Mouse (Mus musculus) olfactory bulb, adult 2 months (tissue): ENCODE results near the gene Cabp7. TPM values are rescaled to one million over a fixed set of nuclear protein-coding genes. Genes with fewer than 3 reads are reported as not detected.

Experiments
- H3K27ac ChIP-seq: fragments of 200-500 bp; 2 replicates; pipeline ENCODE4 v1.5.1; 2012; ENCODE audit warnings: low read depth, low read length; ENCODE audit not compliant: insufficient read depth
- H3K4me1 ChIP-seq: fragments of 200-500 bp; 2 replicates; pipeline ENCODE4 v1.6.1; 2012; ENCODE audit warnings: low read length; ENCODE audit not compliant: control insufficient read depth, insufficient read depth
- H3K4me3 ChIP-seq: fragments of 200-500 bp; 2 replicates; pipeline ENCODE4 v1.5.1; 2012; ENCODE audit warnings: mild to moderate bottlenecking, low read depth, low read length, moderate library complexity; ENCODE audit not compliant: insufficient read depth
- CTCF ChIP-seq: fragments of 200-500 bp; IDR thresholded peaks from 2 replicates; pipeline ENCODE4 v1.5.1; 2012; ENCODE audit warnings: low read depth, mild to moderate bottlenecking, low read length, moderate library complexity; ENCODE audit not compliant: insufficient read depth
- POLR2A ChIP-seq: fragments of 200-500 bp; IDR thresholded peaks from 2 replicates; pipeline ENCODE4 v1.6.1; 2012; ENCODE audit warnings: mild to moderate bottlenecking, low read depth, low read length, moderate library complexity; ENCODE audit not compliant: insufficient read depth
- WGBS: fragments of 180-500 bp; shearing (Covaris S2); methylation state at CpG from one replicate; pipeline ENCODE4 v1.1.7; 2018; 5-methylcytosine and 5-hydroxymethylcytosine counted together
- polyA plus RNA-seq: library from polyadenylated mRNA; stranded (reverse); fragments of >200 nt; gene quantifications from 2 replicates; pipeline ENCODE4 v1.2.4, GENCODE M21; 2012; ENCODE audit warnings: low replicate concordance; ENCODE audit not compliant: missing spikeins, insufficient read depth, insufficient read length

Cabp7 gene
- polyA plus RNA-seq, 1 experiment = not detected

DNA sequence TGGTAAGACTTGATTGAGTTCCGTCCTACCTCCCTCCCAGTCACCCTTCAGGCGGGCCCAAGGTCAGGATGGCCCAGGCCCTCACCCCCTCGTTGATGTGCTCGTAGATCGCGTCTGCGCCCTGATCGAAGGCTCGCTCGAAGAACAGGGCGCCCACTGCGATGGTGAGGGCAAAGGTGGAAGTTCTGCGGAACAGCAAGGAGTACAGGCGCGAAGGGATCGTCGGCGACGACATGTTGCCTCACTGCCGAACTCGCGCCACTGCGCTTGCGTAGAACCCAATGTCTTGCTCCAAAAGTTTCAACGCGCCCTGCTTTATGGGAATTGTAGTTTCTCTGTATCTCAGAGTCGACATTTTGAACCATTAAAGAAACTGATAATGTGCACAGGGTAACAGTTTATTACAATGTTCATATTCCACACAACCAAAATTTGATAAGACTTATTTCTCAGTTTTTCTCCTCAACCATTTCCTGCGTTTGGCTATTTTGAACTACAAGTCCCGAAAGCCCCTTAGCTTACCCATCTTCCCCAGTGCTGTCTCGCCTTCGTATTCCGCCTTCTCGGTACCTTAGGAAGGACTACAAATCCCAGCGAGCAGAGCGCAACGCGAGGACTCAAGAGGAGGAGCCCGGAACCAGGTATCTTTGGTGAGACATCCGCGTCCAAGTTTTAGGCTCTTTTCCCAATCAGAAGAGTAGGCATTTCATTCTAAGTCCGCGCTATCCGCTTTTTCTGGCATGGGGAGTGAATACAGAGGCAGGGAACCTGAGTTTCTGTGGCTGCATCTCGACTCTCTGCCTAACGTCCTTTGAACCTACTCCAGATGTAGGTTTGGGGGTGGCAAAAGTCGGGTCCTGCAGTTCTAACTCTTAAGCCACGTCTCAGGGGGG is 42.3 kb downstream of the Cabp7 start, which contains the start of the genes Uqcr10 and Zmat5:
Gene Uqcr10 (minus strand): TSS at position 271 of the 893 bp plus-strand sequence.
Gene Zmat5 (plus strand): TSS at position 607 of the 893 bp plus-strand sequence.
- WGBS = under 1% methylated on average over 47 of the region's 47 CpGs
- peak within 1 kb of the TSS; percentile 98 for H3K4me3 ChIP-seq
- TF ChIP-seq POLR2A (peak; percentile 90), CTCF (no peak)
- H3K27ac ChIP-seq = peak within 1 kb of the TSS; percentile 97
- H3K4me1 ChIP-seq = peaks cover 4% of the 10 kb centered on the region; the same call in 1 of the 2 replicates

DNA sequence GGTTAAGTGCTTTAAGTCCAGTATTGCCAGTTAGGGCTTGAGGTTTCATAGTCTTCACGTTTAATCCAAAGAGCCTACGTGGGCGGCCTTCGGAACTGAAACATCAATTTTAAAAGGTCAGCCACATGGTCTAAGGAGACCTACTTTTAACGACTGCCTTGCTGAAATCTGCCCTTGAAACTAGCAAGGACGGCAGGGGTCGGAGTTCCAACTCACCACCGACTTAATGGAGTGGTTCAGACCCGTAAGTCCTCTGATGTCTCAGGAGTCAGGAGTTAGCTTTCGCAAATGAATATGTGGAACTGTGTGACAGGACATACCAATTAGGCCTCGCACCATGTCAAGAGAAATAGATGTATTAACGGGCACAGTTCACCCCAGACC is 42.9 kb downstream of the Cabp7 start:
- Histone ChIP-seq H3K27ac (peak overlapping the region; percentile 97), H3K4me1 (peaks cover 4% of the 10 kb centered on the region; the same call in 1 of the 2 replicates), H3K4me3 (peak overlapping the region; percentile 98)
- no peak for TF ChIP-seq CTCF
- no peak for TF ChIP-seq POLR2A
- WGBS = 3% methylated on average over 12 of the region's 12 CpGs

DNA sequence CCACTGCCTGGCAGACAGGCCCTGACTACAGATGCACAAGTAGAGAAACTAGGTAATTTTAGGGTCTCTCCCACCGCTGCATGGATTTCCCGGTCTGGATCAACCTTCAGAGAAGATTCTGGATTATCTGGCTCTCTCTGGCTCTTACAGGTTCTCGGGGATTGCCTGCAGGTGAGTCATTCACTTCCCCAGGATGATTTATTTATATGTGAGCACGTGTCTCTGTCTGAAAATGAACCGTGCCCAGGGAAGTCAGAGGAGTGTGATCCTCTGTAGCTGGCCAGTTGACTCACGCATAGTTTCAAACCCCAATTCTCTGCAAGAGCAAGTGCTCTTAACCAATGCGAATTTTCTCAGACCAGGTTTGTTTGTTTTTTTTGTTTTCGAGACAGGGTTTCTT is 45.9 kb downstream of the Cabp7 start:
- Histone ChIP-seq H3K27ac (no peak overlapping the region), H3K4me3 (no peak overlapping the region), H3K4me1 (peaks cover 4% of the 10 kb centered on the region; the same call in 1 of the 2 replicates)
- TF ChIP-seq POLR2A (no peak), CTCF (no peak)
- 79% methylated on average over 8 of the region's 8 CpGs for WGBS

DNA sequence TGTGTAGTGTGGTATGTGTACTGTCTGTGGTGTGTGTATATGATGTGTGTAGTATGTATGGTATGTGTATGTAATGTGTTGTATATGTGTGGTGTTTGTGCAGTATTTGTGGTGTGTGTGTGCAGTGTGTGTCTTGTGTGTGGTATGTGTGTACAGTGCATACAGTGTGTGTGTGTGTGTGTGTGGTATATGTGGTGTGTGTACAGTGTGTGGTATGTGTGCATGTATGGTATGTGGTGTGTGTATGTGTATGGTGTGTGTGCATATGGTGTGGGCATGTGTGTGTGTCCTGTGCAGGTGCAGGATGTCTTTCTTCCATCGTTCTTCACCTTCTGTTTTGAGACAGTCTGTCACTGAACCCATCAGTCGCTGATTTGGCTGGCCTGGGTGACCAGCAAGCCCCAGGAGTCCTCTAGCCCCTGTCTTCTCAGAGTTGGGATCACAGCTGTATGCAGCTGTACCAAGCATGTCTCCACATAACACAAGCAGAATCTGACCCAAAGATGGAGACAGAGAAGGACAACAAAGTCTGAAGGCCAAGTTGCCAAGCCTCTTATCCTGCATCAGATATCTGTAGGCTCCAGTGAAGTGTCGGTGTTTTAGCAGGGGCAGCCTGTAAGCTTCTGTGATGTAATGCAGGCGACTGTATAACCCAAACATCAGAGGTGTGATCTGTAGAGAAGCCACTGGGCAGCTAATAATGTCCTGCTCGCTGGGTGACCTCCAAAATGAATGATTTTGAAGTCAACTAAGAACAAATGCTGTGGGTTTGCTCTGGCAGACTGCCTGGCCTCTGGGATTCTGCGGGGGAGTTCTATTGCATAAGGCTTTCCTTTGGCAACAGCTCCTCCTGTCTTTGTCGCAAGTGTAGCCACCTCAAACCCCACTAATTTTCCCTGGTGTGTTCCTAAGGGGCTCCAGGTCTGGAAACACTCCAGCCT is 49.3 kb downstream of the Cabp7 start:
- Histone ChIP-seq H3K4me3 (no peak overlapping the region), H3K27ac (no peak overlapping the region), H3K4me1 (no peaks in the 10 kb centered on the region)
- WGBS = 40% methylated on average over 7 of the region's 7 CpGs
- TF ChIP-seq POLR2A (no peak), CTCF (no peak)

DNA sequence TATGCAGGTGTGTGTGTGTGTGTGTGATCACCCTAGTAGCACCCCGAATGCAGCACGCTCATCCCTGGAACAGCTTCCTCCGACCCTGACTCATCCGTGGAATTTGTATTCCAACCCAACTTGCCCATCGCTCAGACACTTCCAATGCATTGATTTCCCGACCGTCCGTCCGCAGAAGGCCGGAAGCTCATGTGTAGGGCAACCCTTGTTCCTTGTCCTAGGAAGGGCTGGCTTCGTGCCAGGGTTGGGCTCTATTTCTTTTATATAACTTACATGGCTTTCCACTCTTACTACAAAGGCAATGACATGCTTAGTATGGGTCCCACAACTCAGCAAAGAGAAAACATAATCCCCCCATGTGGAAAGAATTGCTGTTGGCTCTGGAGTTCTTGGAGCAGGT is 54.4 kb downstream of the Cabp7 start:
- Histone ChIP-seq H3K27ac (no peak overlapping the region), H3K4me1 (peaks cover 6% of the 10 kb centered on the region; the same call in 1 of the 2 replicates), H3K4me3 (no peak overlapping the region)
- no peak for TF ChIP-seq CTCF
- no peak for TF ChIP-seq POLR2A
- WGBS = 83% methylated on average over 11 of the region's 11 CpGs

DNA sequence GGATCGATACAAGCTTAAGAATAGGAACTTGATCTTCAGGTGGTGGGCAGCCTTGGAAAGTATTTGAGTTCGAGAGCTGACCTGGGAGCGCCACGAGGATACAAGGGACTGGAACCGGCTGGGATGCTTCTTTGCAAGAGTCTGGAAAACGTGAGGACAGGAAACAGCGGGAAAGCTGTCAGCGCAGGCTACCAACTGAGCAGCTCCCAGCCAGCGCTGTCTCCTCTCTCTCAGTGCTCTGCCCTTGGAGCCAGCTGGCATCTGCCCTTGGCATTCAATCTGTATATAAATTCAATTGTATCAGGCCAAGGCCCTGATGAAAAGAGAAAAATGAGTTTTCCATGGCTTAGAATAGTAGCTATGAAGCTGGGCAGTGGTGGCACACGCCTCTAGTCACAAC is 55.4 kb downstream of the Cabp7 start:
- Histone ChIP-seq H3K4me1 (peaks cover 6% of the 10 kb centered on the region; the same call in 1 of the 2 replicates), H3K27ac (no peak overlapping the region), H3K4me3 (no peak overlapping the region)
- WGBS = 52% methylated on average over 10 of the region's 10 CpGs
- TF ChIP-seq POLR2A (no peak), CTCF (no peak)

DNA sequence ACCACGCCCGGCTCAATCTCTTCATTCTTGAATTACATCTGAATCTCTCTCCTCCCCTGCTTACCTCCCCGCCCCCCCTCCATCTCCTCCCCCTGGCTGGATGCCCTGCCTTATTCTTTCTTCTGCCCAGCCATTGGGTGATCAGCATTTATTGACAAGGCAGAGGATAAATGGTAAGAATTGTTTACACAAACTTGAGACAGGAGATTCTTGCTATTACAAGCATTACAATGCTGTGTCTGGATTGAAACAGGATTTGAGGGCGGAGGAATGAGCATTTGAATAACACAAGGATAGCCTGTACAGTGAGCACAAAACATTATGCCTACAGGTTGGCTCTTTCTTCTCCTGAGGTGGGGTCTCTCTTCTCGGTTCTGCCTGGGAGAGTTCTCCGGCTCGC is 56.2 kb downstream of the Cabp7 start:
- no peak overlapping the region for H3K27ac ChIP-seq
- TF ChIP-seq POLR2A = no peak
- TF ChIP-seq CTCF = no peak
- no peak overlapping the region for H3K4me3 ChIP-seq
- WGBS = 82% methylated on average over 7 of the region's 7 CpGs
- peaks cover 6% of the 10 kb centered on the region; the same call in 1 of the 2 replicates for H3K4me1 ChIP-seq

DNA sequence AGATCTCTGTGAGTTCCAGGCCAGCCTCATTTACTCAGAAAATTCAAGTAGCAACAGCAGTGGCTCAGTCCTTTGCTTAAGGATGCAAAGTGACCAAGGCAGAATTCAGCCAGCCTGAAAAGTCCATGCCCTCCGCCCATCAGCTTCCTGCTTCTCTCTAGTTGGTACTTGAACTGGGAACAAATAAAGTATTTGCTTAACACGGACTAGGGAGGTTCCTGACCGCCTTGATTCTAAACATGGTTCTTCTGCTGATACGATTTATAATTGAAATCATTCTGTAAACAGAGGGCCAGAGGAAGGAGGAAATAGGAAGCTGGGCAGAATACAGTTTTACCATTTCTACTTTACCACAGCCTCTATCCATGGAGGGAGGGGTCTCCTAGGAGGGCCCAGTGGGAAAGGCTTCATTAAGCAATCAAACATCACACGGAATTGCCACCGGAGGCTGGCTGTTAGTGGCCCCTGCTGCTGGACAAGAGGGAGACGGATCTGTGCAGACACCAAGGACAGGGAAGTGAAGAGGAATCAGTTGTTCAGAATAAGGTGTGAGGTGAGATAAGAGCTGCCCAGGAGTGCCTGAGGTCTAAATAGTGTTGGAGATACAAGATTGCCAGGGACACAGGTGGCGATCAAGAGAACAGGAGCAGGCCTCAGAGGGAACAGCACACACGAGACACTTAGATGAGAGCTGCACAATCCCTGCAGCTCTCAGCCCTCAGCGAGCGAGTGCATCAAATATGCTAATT is 57.8 kb downstream of the Cabp7 start:
- Histone ChIP-seq H3K4me1 (peaks cover 6% of the 10 kb centered on the region; the same call in 1 of the 2 replicates), H3K27ac (no peak overlapping the region), H3K4me3 (no peak overlapping the region)
- TF ChIP-seq POLR2A (no peak), CTCF (no peak)
- WGBS = 75% methylated on average over 11 of the region's 11 CpGs
